Mouse (Mus musculus) midbrain, embryonic 15.5 days (tissue): ENCODE results near the gene Cd81. TPM values are rescaled to one million over a fixed set of nuclear protein-coding genes. Genes with fewer than 3 reads are reported as not detected.

Source experiments
- ATAC-seq: fragments of 200-750 bp; cut with Nextera tagmentation; replicated peaks from 2 replicates; pipeline ENCODE4 v1.8.0; 2017; ENCODE audit warnings: moderate TSS enrichment
- H3K27ac ChIP-seq: fragments of 300-500 bp; sonication (generic); 2 replicates; pipeline ENCODE4 v1.5.1; 2015; ENCODE audit warnings: mild to moderate bottlenecking, inconsistent platforms
- H3K27me3 ChIP-seq: fragments of 300-500 bp; sonication (generic); replicated peaks from 2 replicates; pipeline ENCODE4 v1.6.1; 2015; ENCODE audit warnings: inconsistent platforms
- H3K36me3 ChIP-seq: fragments of 300-500 bp; sonication (generic); replicated peaks from 2 replicates; pipeline ENCODE4 v1.6.1; 2015; ENCODE audit warnings: inconsistent platforms
- H3K4me1 ChIP-seq: fragments of 300-500 bp; sonication (generic); 2 replicates; pipeline ENCODE4 v1.6.1; 2015; ENCODE audit warnings: inconsistent platforms
- H3K4me2 ChIP-seq: fragments of 300-500 bp; sonication (generic); 2 replicates; pipeline ENCODE4 v1.6.1; 2015; ENCODE audit warnings: inconsistent platforms, mild to moderate bottlenecking, moderate library complexity
- H3K4me3 ChIP-seq: fragments of 300-500 bp; sonication (generic); 2 replicates; pipeline ENCODE4 v1.5.1; 2015; ENCODE audit warnings: mild to moderate bottlenecking, inconsistent platforms
- H3K9ac ChIP-seq: fragments of 300-500 bp; sonication (generic); 2 replicates; pipeline ENCODE4 v1.6.1; 2015; ENCODE audit warnings: mild to moderate bottlenecking, inconsistent platforms
- H3K9me3 ChIP-seq: fragments of 300-500 bp; sonication (generic); 2 replicates; pipeline ENCODE4 v1.6.1; 2016; ENCODE audit warnings: inconsistent platforms
- WGBS: fragments of 180-500 bp; shearing (Covaris S2); methylation state at CpG from one replicate; pipeline ENCODE4 v1.1.7; 2015; ENCODE audit warnings: mixed read lengths; 5-methylcytosine and 5-hydroxymethylcytosine counted together
- polyA plus RNA-seq: library from polyadenylated mRNA; unstranded; fragments of >200 nt; fragmentation: Nextera tagmentation; extraction: Ambion mirVana; gene quantifications from 2 replicates; pipeline ENCODE4 v1.2.1, GENCODE M21; 2015

The Cd81 gene
- polyA plus RNA-seq, 1 experiment from 2014 or later, result 374 TPM

DNA sequence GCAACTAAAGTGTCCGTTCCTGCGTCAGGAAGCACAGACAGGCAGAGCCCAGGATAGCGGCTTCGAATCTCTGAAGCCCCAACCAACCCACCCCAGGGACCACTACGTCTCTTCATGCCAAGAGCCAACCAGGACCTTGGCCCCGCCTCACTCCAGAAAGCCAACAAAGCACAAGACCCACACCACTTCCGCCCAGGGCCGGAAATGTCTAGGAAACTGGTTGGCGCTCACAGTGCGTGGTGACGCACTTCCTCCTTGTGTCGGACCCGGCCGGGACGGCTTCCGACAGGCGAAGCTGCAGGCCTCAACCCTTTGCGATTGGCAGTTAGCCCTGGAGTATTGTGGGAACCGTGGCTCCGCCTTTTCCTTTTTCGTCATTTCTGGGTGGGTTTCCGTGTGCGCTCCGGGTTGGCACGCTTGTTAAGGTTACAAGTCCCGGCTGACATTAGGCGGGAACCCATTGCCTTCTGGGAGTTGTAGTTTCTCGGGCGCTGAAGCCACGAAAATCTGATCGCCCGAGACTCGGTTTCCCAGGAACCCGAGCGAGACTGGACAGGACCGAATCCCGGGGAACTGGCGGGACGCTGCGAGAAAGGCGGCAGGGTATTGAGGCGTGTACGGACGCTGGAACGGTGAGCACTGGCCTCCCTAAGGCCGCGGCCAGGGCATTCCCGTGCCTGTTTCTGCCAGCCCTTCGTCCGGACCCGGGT lies 16.5 kb downstream of the Cd81 start, which contains the start of gene Tssc4:
Gene Tssc4 (plus strand): TSS at position 368 of the 710 bp plus-strand sequence.
- peak within 1 kb of the TSS; percentile 97 for H3K4me2 ChIP-seq
- H3K27me3 ChIP-seq, result no peaks in the 10 kb centered on the region
- peaks cover 19% of the 10 kb centered on the region; the same call in 1 of the 2 replicates for H3K36me3 ChIP-seq
- peak within 1 kb of the TSS; percentile 75 for H3K4me3 ChIP-seq
- peak within 1 kb of the TSS; percentile 81 for H3K9ac ChIP-seq
- H3K9me3 ChIP-seq, result no peaks in the 10 kb centered on the region
- peak; percentile 97 for ATAC-seq
- under 1% methylated on average over 51 of the region's 51 CpGs for WGBS
- H3K4me1 ChIP-seq, result peaks cover 27% of the 10 kb centered on the region
- peak within 1 kb of the TSS; percentile 93 for H3K27ac ChIP-seq

DNA sequence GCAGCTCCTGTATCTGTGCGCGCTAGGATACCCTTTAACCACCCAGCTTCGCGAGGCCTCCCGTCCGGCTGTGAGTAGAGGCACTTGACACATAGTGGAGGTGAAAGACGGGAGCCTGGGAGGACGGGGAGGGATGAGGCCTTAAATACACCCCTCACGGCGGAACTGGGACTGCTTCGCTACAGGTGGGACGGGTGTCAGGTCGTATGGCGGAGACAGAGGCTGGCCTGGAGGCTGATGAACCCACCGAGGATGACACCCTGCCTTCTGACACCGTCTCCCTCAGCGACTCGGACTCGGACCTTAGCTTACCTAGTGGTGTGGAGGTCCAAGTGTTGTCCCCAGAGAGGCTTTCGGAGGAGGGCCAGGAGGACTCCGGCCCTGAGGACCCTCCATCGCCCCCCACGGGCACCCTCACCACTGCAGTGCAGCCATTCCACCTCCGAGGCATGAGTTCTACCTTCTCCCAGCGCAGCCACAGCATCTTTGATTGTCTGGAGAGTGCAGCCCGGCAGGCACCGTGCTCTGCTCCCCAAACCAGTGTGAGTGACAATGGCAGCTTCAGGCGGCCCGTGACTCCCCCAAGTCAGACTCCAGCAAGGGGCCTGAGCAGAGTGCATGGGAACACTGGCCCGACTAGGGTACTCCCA lies 17.3 kb downstream of the Cd81 start:
- H3K4me3 ChIP-seq, result peak overlapping the region; percentile 75
- WGBS, result 10% methylated on average over 30 of the region's 30 CpGs
- peak overlapping the region; percentile 83 for H3K27ac ChIP-seq
- H3K9ac ChIP-seq, result peak overlapping the region; percentile 81
- peaks cover 27% of the 10 kb centered on the region for H3K4me1 ChIP-seq
- 0 out of 2 replicates have a peak, but pooled peaks have one; percentile 0 for ATAC-seq
- no peaks in the 10 kb centered on the region for H3K27me3 ChIP-seq
- H3K36me3 ChIP-seq, result peaks cover 13% of the 10 kb centered on the region; the same call in 1 of the 2 replicates
- H3K9me3 ChIP-seq, result no peaks in the 10 kb centered on the region
- peak overlapping the region; percentile 97 for H3K4me2 ChIP-seq

DNA sequence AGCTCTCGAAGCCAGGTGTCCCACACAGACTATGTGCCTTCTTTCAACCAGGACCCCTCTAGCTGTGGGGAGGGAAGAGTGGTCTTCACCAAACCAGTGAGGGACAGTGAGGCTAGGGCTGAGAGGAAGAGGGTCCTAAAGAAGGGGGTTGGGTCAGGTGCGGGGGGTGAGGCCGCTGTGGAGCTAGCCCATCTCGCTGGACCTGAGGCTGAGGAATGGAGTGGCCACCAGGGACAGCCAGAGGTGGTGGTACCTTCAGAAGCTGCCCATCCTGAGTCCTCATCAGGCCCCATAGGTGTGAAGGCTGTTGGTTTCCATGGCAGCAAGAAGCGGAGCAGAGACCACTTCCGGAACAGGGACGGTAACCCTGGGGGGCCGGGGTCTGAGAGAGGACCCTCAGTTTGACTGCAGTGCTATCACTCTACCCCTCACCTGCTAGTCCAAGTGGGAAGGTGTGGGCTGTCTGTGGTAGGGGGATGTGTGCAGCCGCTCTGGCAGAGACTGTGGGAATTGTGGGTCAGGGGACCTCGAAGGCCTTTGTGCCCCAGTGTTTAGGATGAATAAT lies 18.0 kb downstream of the Cd81 start:
- H3K27me3 ChIP-seq, result no peaks in the 10 kb centered on the region
- peak overlapping the region; percentile 81 for H3K9ac ChIP-seq
- H3K4me3 ChIP-seq, result peak overlapping the region; percentile 75
- H3K9me3 ChIP-seq, result no peaks in the 10 kb centered on the region
- peak overlapping the region; percentile 97 for H3K4me2 ChIP-seq
- H3K27ac ChIP-seq, result no peak overlapping the region
- no peak for ATAC-seq
- peaks cover 6% of the 10 kb centered on the region; the same call in 1 of the 2 replicates for H3K36me3 ChIP-seq
- H3K4me1 ChIP-seq, result peaks cover 27% of the 10 kb centered on the region
- WGBS, result 84% methylated on average over 10 of the region's 10 CpGs

DNA sequence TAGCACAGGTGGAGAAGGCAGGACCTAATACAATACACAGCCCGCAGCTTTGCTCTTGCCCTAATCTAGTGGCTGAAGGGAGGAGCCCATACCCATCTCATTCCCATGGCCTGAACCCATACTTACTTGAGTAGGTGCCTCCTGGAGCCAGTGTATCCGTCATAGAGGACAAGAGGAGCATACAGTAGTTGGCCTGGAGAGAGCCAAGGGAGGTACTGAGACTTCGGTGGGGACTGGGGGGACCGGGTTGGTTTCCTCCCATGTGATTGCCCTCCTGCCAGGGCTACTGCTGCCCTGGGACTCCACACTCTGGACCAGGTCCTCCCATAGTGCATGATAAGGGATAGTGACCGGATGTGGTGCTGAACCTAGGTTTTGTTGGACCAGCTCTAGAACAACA lies 20.1 kb downstream of the Cd81 start:
- Histone ChIP-seq H3K27ac (no peak overlapping the region), H3K4me2 (no peak overlapping the region), H3K9me3 (no peaks in the 10 kb centered on the region), H3K9ac (no peak overlapping the region), H3K27me3 (no peaks in the 10 kb centered on the region), H3K4me3 (no peak overlapping the region), H3K4me1 (peaks cover 26% of the 10 kb centered on the region), H3K36me3 (no peaks in the 10 kb centered on the region)
- no peak for ATAC-seq
- 86% methylated on average over 5 of the region's 5 CpGs for WGBS

DNA sequence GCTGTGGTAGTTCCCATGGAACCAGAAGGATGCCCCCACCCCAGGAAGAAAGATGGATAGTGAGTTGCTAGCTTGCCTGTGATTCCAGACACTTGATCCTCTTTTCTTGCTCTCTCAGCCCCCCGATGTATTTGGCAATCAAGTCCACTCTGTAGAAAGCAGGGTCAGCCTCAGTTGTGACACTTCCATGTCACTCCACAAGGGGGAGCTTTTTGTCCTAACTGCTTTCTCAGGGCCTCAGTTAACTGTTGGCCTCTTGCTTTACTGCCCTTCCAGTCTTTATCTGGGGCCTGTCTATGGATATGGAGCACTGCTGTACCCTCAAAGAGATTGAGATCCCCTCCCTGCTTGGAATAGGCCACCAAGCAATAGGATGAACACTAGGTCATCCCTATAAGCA lies 20.5 kb downstream of the Cd81 start:
- no peak for ATAC-seq
- Histone ChIP-seq H3K4me3 (no peak overlapping the region), H3K4me1 (peaks cover 22% of the 10 kb centered on the region), H3K4me2 (no peak overlapping the region), H3K27ac (no peak overlapping the region), H3K9me3 (no peaks in the 10 kb centered on the region), H3K27me3 (no peaks in the 10 kb centered on the region), H3K9ac (no peak overlapping the region), H3K36me3 (no peaks in the 10 kb centered on the region)
- WGBS, result 90% methylated on average over 1 of the region's 1 CpGs

DNA sequence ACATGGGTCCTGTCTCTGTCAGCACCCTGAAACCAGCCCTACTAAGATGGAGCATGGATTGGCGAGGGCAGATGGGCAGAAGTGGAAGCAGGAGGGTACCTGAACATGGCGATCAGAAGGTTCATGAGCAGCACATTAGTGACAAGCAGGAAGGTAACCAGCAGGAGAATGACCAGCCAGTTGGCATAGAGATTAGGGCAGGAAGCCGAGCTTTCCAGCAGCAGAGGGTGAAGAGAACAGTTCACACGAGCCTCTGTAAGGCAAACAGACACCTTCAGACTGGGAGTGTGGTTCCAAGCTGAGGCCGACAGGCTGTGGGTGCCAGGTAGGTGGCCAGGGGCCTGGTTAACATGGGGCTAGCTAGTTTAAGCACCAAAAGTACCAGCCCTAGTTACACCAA lies 22.9 kb downstream of the Cd81 start:
- H3K27ac ChIP-seq, result no peak overlapping the region
- no peaks in the 10 kb centered on the region for H3K9me3 ChIP-seq
- no peaks in the 10 kb centered on the region for H3K36me3 ChIP-seq
- WGBS, result 74% methylated on average over 5 of the region's 5 CpGs
- H3K4me2 ChIP-seq, result no peak overlapping the region
- H3K27me3 ChIP-seq, result no peaks in the 10 kb centered on the region
- no peak overlapping the region for H3K4me3 ChIP-seq
- no peak overlapping the region for H3K9ac ChIP-seq
- peaks cover 11% of the 10 kb centered on the region for H3K4me1 ChIP-seq
- ATAC-seq, result no peak

DNA sequence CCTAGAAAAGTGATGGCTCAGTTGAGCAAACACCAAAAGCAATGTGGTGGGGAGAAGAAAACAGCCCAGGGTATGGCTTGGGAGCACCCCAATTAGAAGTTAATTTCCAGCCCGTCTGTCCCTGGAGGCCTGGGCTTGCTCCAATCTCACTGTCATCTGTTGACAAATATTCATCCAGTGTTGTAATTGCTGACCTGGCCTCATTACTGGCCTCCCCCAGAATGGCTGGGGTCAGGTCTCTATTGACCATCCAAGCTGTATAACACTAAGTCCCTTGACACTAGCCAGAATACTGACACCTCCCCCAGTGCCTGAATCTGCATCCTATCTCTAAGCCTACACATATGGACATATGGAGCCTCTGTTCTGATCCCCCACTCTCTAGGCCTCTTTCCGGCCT lies 24.8 kb downstream of the Cd81 start:
- Histone ChIP-seq H3K4me2 (no peak overlapping the region), H3K4me1 (no peaks in the 10 kb centered on the region), H3K9ac (no peak overlapping the region), H3K4me3 (no peak overlapping the region), H3K27ac (no peak overlapping the region), H3K36me3 (no peaks in the 10 kb centered on the region), H3K9me3 (no peaks in the 10 kb centered on the region), H3K27me3 (no peaks in the 10 kb centered on the region)
- 85% methylated on average over 2 of the region's 2 CpGs for WGBS
- ATAC-seq, result no peak

DNA sequence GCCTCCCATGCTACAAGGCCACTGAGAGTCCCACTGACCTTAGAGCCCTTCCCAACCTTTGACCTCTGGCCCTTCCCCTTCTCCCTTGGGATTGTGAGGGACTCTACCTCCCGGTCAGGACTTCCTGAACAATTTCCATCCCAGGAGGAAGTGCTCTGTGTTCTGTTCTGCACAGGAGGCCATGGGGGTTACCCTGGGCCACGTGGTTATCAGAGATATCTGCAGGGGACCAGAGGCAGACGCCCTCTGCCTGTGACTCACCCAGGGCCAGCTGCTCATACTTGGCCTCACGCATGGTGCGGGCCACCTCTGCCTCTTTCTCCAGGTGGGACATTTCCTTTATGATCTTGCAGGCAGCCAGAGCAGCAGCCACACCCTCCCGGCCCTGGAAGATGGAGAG lies 29.5 kb downstream of the Cd81 start:
- no peak for ATAC-seq
- H3K9me3 ChIP-seq, result no peaks in the 10 kb centered on the region
- 69% methylated on average over 6 of the region's 6 CpGs for WGBS
- no peak overlapping the region for H3K4me3 ChIP-seq
- H3K36me3 ChIP-seq, result no peaks in the 10 kb centered on the region
- H3K27ac ChIP-seq, result no peak overlapping the region
- H3K4me1 ChIP-seq, result no peaks in the 10 kb centered on the region
- H3K4me2 ChIP-seq, result no peak overlapping the region
- H3K9ac ChIP-seq, result no peak overlapping the region
- no peaks in the 10 kb centered on the region for H3K27me3 ChIP-seq

DNA sequence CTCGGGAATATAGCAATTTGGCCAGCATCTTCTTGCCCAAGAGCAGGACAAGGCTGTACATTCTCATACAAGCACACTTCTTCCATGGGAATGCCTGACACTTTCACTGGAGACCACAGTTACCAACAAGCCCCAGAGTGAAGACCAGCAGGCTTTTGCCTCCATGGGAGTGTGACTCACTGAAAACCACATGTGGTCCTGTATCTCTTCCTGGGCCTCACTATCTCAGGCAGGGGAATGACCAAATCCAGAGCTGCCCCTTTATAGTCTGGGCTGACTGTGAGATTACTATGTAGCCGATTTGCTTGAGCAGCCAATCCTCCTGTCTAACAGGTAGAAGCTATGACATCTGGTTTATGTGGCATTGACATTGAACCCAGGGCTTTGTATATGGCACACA lies 31.2 kb downstream of the Cd81 start:
- no peak for ATAC-seq
- H3K4me2 ChIP-seq, result no peak overlapping the region
- H3K36me3 ChIP-seq, result no peaks in the 10 kb centered on the region
- no peaks in the 10 kb centered on the region for H3K4me1 ChIP-seq
- no peaks in the 10 kb centered on the region for H3K27me3 ChIP-seq
- H3K9ac ChIP-seq, result no peak overlapping the region
- H3K27ac ChIP-seq, result no peak overlapping the region
- no peak overlapping the region for H3K4me3 ChIP-seq
- H3K9me3 ChIP-seq, result no peaks in the 10 kb centered on the region
- 79% methylated on average over 2 of the region's 2 CpGs for WGBS

DNA sequence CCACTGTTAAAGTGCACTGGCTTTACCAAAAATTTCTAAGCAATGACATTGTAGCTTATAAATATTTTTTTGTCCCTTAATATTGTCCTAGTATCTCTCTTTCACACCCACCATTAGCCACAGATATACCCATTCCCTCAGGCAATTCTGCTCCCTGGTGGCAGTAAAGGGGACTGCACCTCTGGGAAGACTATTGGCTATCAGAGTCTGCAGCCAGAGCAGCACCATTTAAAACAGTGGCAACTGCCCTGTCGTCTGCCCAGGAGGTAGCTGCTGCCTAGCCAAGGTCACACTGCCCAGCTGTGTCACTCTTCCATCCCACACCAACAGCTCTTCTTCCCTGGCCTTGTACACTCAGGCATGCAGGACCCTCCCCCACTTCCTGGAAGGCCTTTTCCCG lies 33.8 kb downstream of the Cd81 start:
- no peaks in the 10 kb centered on the region for H3K9me3 ChIP-seq
- H3K9ac ChIP-seq, result no peak overlapping the region
- WGBS, result 53% methylated on average over 2 of the region's 2 CpGs
- no peaks in the 10 kb centered on the region for H3K36me3 ChIP-seq
- H3K4me2 ChIP-seq, result no peak overlapping the region
- H3K4me1 ChIP-seq, result no peaks in the 10 kb centered on the region
- no peak overlapping the region for H3K27ac ChIP-seq
- ATAC-seq, result no peak
- no peak overlapping the region for H3K4me3 ChIP-seq
- H3K27me3 ChIP-seq, result no peaks in the 10 kb centered on the region

DNA sequence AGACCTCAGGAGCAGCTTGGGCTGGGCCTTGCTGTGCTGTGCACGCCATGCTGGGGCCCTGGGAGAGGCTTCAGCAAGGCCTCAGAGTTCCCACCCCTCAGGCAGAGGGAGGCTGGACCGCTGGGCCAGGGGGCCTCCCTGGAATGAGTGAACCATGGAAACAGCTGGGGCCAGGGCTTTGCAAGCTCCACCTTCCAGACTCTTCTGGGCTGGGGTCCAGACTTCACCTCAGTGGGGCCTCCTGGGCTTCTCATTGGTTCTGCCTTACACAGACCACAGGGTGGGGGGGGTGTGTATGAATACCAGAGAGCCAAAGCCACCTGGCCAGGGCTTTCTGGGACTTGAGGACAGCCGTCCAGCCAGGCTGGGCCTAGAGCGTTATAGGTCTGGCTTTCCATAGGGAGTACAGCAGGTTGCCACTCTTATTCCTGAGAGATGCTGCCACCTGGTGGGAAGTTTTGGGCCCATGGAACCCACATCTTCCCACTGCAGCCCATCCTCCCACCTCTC lies 34.6 kb downstream of the Cd81 start:
- WGBS, result 53% methylated on average over 4 of the region's 4 CpGs
- Histone ChIP-seq H3K27me3 (no peaks in the 10 kb centered on the region), H3K36me3 (no peaks in the 10 kb centered on the region), H3K9me3 (no peaks in the 10 kb centered on the region), H3K4me1 (no peaks in the 10 kb centered on the region), H3K27ac (no peak overlapping the region), H3K4me2 (no peak overlapping the region), H3K4me3 (no peak overlapping the region), H3K9ac (no peak overlapping the region)
- 0 out of 2 replicates have a peak, but pooled peaks have one; percentile 30 for ATAC-seq

DNA sequence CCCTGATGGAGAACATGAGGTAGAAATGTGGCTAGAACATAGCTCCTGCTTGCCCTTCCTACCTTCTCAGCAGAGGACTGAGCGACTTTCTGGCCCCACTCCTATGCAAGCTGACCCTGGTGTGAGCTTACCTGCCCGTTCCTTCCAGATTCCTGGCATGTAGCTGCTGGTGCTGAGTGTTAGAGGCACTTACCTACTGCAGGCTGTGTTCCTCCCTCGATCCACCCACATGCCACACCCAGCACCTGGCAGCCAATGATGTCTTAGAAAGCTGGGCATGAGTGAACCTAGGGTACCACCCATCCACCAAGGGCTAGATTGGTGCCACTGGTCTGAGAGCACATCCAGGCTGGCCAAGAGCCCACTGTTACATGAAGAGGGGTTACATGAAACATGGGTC lies 41.3 kb downstream of the Cd81 start:
- no peak overlapping the region for H3K27ac ChIP-seq
- no peak overlapping the region for H3K4me3 ChIP-seq
- H3K4me2 ChIP-seq, result no peak overlapping the region
- no peaks in the 10 kb centered on the region for H3K9me3 ChIP-seq
- H3K27me3 ChIP-seq, result no peaks in the 10 kb centered on the region
- no peaks in the 10 kb centered on the region for H3K4me1 ChIP-seq
- H3K9ac ChIP-seq, result no peak overlapping the region
- ATAC-seq, result no peak
- 74% methylated on average over 3 of the region's 3 CpGs for WGBS
- H3K36me3 ChIP-seq, result no peaks in the 10 kb centered on the region
